Mouse (Mus musculus): ENCODE data around the gene 4933416C03Rik. TPM values are rescaled to one million over a fixed set of nuclear protein-coding genes. Genes with fewer than 3 reads are reported as not detected.

4933416C03Rik gene
- polyA plus RNA-seq, 1 experiment from 2014 or later, result 0.10 TPM

GRCm38 (mm10) chr10:116108176-116108575 lies 5.5 kb downstream of the 4933416C03Rik start:
- WGBS, result 70% methylated on average over 4 of the region's 4 CpGs
- H3K9me3 ChIP-seq (replicated peaks; ENCODE audit: control insufficient read depth, low read length, poor library complexity, severe bottlenecking), result no peaks in the 10 kb centered on the region; the same call in 1 of the 2 replicates
- H3K27ac ChIP-seq (ENCODE audit: low read length), result no peak overlapping the region
- H3K4me2 ChIP-seq (ENCODE audit: low read length), result no peak overlapping the region
- no peaks in the 10 kb centered on the region for H3K36me3 ChIP-seq (ENCODE audit: control insufficient read depth, insufficient read depth, low read length)
- no peak overlapping the region for H3K4me3 ChIP-seq (ENCODE audit: low read depth, low read length)
- no peak for ATAC-seq
- no peak overlapping the region for H3K9ac ChIP-seq (ENCODE audit: low read depth, low read length)
- H3K4me1 ChIP-seq (ENCODE audit: control insufficient read depth, insufficient read depth, low read length), result no peaks in the 10 kb centered on the region
- H3K27me3 ChIP-seq (ENCODE audit: control insufficient read depth, insufficient read depth, low read depth, low read length), result no peaks in the 10 kb centered on the region

DNA sequence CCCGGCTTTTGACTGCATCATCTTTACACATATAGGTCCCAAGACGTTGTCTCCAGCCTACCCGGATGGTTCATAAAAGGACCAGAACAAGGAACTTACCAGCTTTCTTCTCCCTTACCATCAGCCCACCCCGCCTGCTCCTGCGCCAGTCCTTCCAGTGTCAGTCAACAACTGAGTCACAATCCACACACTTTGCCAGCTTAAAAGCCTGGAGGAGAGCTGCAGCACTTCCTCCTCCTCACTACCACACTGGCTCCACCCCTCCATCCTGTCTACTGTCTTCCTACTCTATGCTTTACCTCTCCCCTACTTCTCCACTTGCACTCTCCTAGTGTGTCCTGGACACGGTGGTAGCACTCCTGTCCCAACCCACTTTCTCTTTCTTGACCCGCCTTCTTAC lies 15.2 kb downstream of the 4933416C03Rik start:
- WGBS, result 91% methylated on average over 7 of the region's 7 CpGs

DNA sequence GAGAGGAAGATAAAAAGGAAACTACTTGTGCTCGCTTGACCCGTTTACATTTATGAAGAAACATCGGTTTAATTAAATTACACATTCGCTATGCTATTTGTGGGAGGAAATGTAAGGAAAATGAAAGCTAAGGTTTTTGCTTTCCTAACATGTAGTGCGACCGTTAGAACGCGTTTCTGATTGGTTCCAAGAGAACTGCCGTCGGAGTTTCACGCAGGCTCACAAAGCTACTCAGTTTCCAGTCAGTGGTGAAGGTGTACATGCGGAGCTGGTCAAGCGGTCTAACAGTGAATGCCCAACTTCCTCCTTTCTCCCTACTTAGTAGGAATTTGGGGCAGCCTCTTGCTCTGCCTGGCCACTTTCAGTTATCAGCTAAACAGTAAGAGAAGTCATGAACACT lies 17.3 kb downstream of the 4933416C03Rik start:
- 89% methylated on average over 13 of the region's 13 CpGs for WGBS
- Histone ChIP-seq H3K4me3 (ENCODE audit: low read depth, low read length) (no peak overlapping the region), H3K4me1 (ENCODE audit: control insufficient read depth, insufficient read depth, low read length) (no peaks in the 10 kb centered on the region), H3K27me3 (ENCODE audit: control insufficient read depth, insufficient read depth, low read depth, low read length) (no peaks in the 10 kb centered on the region), H3K9ac (ENCODE audit: low read depth, low read length) (no peak overlapping the region), H3K27ac (ENCODE audit: low read length) (no peak overlapping the region), H3K36me3 (ENCODE audit: control insufficient read depth, insufficient read depth, low read length) (no peaks in the 10 kb centered on the region), H3K9me3 (replicated peaks; ENCODE audit: control insufficient read depth, low read length, poor library complexity, severe bottlenecking) (no peaks in the 10 kb centered on the region), H3K4me2 (ENCODE audit: low read length) (no peak overlapping the region)
- ATAC-seq, result no peak

More for the DNA sequence above, 15.2 kb downstream of the 4933416C03Rik start:
- H3K9me3 ChIP-seq (replicated peaks; ENCODE audit: control insufficient read depth, low read length, poor library complexity, severe bottlenecking), result no peaks in the 10 kb centered on the region
- H3K4me1 ChIP-seq (ENCODE audit: control insufficient read depth, insufficient read depth, low read length), result no peaks in the 10 kb centered on the region
- H3K9ac ChIP-seq (ENCODE audit: low read depth, low read length), result no peak overlapping the region
- no peak overlapping the region for H3K27ac ChIP-seq (ENCODE audit: low read length)
- no peak overlapping the region for H3K4me2 ChIP-seq (ENCODE audit: low read length)
- H3K4me3 ChIP-seq (ENCODE audit: low read depth, low read length), result no peak overlapping the region
- H3K36me3 ChIP-seq (ENCODE audit: control insufficient read depth, insufficient read depth, low read length), result no peaks in the 10 kb centered on the region
- H3K27me3 ChIP-seq (ENCODE audit: control insufficient read depth, insufficient read depth, low read depth, low read length), result no peaks in the 10 kb centered on the region
- no peak for ATAC-seq

DNA sequence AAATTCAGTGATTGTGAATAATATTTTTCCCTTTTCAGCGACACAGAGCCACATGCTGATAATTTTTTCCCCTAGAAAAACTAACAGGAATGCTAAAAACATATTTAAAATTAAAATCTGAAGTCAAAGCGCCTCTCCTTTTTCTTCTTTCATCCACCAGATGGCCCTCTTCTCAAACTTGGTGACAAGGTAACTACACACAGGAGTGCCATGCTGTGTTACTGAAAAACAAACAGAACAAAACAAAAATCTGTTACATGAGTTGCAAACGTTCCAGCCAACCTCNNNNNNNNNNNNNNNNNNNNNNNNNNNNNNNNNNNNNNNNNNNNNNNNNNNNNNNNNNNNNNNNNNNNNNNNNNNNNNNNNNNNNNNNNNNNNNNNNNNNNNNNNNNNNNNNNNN lies 29.8 kb downstream of the 4933416C03Rik start:
- 24% methylated on average over 3 of the region's 3 CpGs for WGBS
- Histone ChIP-seq H3K27ac (ENCODE audit: low read length) (no peak overlapping the region), H3K4me1 (ENCODE audit: control insufficient read depth, insufficient read depth, low read length) (no peaks in the 10 kb centered on the region), H3K36me3 (ENCODE audit: control insufficient read depth, insufficient read depth, low read length) (no peaks in the 10 kb centered on the region), H3K4me2 (ENCODE audit: low read length) (no peak overlapping the region), H3K9ac (ENCODE audit: low read depth, low read length) (no peak overlapping the region), H3K9me3 (replicated peaks; ENCODE audit: control insufficient read depth, low read length, poor library complexity, severe bottlenecking) (no peaks in the 10 kb centered on the region), H3K4me3 (ENCODE audit: low read depth, low read length) (no peak overlapping the region), H3K27me3 (ENCODE audit: control insufficient read depth, insufficient read depth, low read depth, low read length) (no peaks in the 10 kb centered on the region)
- ATAC-seq, result no peak

DNA sequence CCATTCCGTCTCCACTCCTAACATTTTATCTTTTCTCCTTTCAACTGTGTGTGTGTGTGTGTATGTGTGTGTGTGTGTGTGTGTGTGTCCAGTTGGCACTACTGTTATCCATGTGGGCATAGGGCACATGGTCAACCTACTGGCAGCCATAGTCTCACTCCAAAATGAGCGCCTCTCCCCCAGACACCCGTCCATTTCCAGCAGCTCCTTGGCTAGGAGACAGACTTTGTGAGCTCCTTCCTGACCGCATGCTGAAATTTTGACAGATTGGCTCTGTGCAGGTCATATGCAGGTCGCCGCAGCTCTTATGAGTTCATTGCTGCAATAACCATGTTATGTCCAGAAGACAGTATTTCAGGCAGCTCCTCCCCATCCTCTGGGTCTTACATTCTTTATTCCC lies 32.9 kb downstream of the 4933416C03Rik start:
- Histone ChIP-seq H3K9me3 (replicated peaks; ENCODE audit: control insufficient read depth, low read length, poor library complexity, severe bottlenecking) (no peaks in the 10 kb centered on the region), H3K9ac (ENCODE audit: low read depth, low read length) (no peak overlapping the region), H3K4me3 (ENCODE audit: low read depth, low read length) (no peak overlapping the region), H3K4me1 (ENCODE audit: control insufficient read depth, insufficient read depth, low read length) (no peaks in the 10 kb centered on the region), H3K4me2 (ENCODE audit: low read length) (no peak overlapping the region), H3K27ac (ENCODE audit: low read length) (no peak overlapping the region), H3K36me3 (ENCODE audit: control insufficient read depth, insufficient read depth, low read length) (no peaks in the 10 kb centered on the region), H3K27me3 (ENCODE audit: control insufficient read depth, insufficient read depth, low read depth, low read length) (no peaks in the 10 kb centered on the region)
- WGBS, result 96% methylated on average over 6 of the region's 6 CpGs
- ATAC-seq, result no peak

DNA sequence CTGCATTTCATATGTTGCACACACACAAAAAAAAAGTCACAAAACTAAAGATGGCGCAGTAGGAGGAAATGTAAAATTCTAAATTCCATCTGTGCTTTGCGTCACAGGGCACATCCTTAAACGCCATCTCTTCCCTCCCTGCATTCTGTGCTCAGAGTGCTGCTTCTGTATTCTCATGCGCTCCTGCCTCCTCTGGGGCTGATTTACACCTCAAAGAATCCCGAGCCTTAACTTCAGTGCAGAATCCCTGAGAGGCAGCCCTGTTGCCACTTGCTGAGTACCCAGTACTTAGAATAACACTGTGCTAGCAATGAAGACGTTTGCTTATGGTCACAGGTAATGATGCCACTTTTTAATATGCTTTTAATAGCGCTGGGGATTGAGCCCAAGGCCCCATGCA lies 34.3 kb downstream of the 4933416C03Rik start:
- Histone ChIP-seq H3K4me3 (ENCODE audit: low read depth, low read length) (no peak overlapping the region), H3K27ac (ENCODE audit: low read length) (no peak overlapping the region), H3K9ac (ENCODE audit: low read depth, low read length) (no peak overlapping the region), H3K4me2 (ENCODE audit: low read length) (no peak overlapping the region), H3K36me3 (ENCODE audit: control insufficient read depth, insufficient read depth, low read length) (no peaks in the 10 kb centered on the region), H3K4me1 (ENCODE audit: control insufficient read depth, insufficient read depth, low read length) (no peaks in the 10 kb centered on the region), H3K27me3 (ENCODE audit: control insufficient read depth, insufficient read depth, low read depth, low read length) (no peaks in the 10 kb centered on the region), H3K9me3 (replicated peaks; ENCODE audit: control insufficient read depth, low read length, poor library complexity, severe bottlenecking) (no peaks in the 10 kb centered on the region)
- no peak for ATAC-seq
- WGBS, result 28% methylated on average over 7 of the region's 7 CpGs

- H3K4me1 ChIP-seq (ENCODE audit: control insufficient read depth, insufficient read depth, low read length), result no peaks in the 10 kb centered on the region
- H3K36me3 ChIP-seq (ENCODE audit: control insufficient read depth, insufficient read depth, low read length), result no peaks in the 10 kb centered on the region
- no peaks in the 10 kb centered on the region for H3K9me3 ChIP-seq (replicated peaks; ENCODE audit: control insufficient read depth, low read length, poor library complexity, severe bottlenecking)
- ATAC-seq, result no peak
- H3K27ac ChIP-seq (ENCODE audit: low read length), result no peak overlapping the region
- H3K4me2 ChIP-seq (ENCODE audit: low read length), result no peak overlapping the region
- H3K4me3 ChIP-seq (ENCODE audit: low read depth, low read length), result no peak overlapping the region
- no peak overlapping the region for H3K9ac ChIP-seq (ENCODE audit: low read depth, low read length)
- 73% methylated on average over 5 of the region's 5 CpGs for WGBS
- H3K27me3 ChIP-seq (ENCODE audit: control insufficient read depth, insufficient read depth, low read depth, low read length), result no peaks in the 10 kb centered on the region
These were observed 35.1 kb downstream of the 4933416C03Rik start for GRCm38 (mm10) chr10:116078636-116079035.

DNA sequence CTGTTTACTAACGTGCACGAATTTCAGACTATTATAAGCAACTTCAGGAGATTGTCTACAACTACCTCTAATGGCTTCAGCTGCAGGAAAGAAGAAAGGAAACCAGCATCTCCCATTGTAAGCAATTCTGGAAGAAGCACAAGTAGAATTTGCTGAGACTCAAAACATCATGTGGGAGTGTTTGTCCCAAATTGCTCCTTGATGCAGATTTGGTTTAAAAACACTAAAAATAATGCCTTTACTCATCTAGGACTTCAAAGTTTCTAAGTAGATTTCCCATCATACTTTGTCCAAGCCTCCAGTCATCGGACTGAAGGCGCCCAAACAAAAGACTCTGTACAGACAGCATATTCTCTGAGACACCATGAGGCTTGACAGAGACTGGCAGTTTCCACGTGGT lies 37.8 kb downstream of the 4933416C03Rik start:
- no peaks in the 10 kb centered on the region for H3K36me3 ChIP-seq (ENCODE audit: control insufficient read depth, insufficient read depth, low read length)
- WGBS, result 90% methylated on average over 5 of the region's 5 CpGs
- no peak for ATAC-seq
- H3K4me1 ChIP-seq (ENCODE audit: control insufficient read depth, insufficient read depth, low read length), result no peaks in the 10 kb centered on the region
- no peak overlapping the region for H3K27ac ChIP-seq (ENCODE audit: low read length)
- H3K9me3 ChIP-seq (replicated peaks; ENCODE audit: control insufficient read depth, low read length, poor library complexity, severe bottlenecking), result no peaks in the 10 kb centered on the region
- H3K4me2 ChIP-seq (ENCODE audit: low read length), result no peak overlapping the region
- H3K4me3 ChIP-seq (ENCODE audit: low read depth, low read length), result no peak overlapping the region
- no peaks in the 10 kb centered on the region for H3K27me3 ChIP-seq (ENCODE audit: control insufficient read depth, insufficient read depth, low read depth, low read length)
- H3K9ac ChIP-seq (ENCODE audit: low read depth, low read length), result no peak overlapping the region

Measured in midbrain, embryonic 16.5 days (tissue).